Comparison of ENCODE assay signal across 8 mouse cellular contexts in genomic region chr8:111538194-111538593, GRCm38 (mm10). TPM values are rescaled to one million over a fixed set of nuclear protein-coding genes. Genes with fewer than 3 reads are reported as not detected.
DNase-seq lines count a peak whose midpoint lies in the region; ATAC-seq and TF ChIP-seq lines count a peak whose summit lies in the region.

No protein-coding gene starts in this region.

- TF ChIP-seq POLR2A in testis, adult 2 months (IDR thresholded peaks at IDR 0.05; ENCODE audit: control insufficient read depth, low read depth, low read length), result no peak
- TF ChIP-seq POLR2A in cortical plate, adult 2 months (IDR thresholded peaks at IDR 0.05; ENCODE audit: extremely low read depth, insufficient read depth, low read length), result no peak

- H3K27me3 ChIP-seq in testis, adult 2 months (ENCODE audit: control insufficient read depth, insufficient read depth, low read length), result no peaks in the 10 kb centered on the region
- no peaks in the 10 kb centered on the region for H3K27me3 ChIP-seq in limb, embryonic 12.5 days
- H3K27me3 ChIP-seq in midbrain, embryonic 16.5 days (ENCODE audit: control insufficient read depth, insufficient read depth, low read depth, low read length), result no peaks in the 10 kb centered on the region

- no peak for DNase-seq in testis, postnatal 14 days (ENCODE audit: low spot score)
- peak; percentile 29 to 47 for DNase-seq in heart, postnatal 14 days
- DNase-seq in embryo, embryonic 11 days, result no peak
- DNase-seq in spleen, adult 12 weeks (ENCODE audit: low spot score), result no peak

- intact Hi-C loops in heart, postnatal 14 days (cut with DNase I), result loop anchor here (10.0 kb wide), 1 partner anchor 193 kb away; no protein-coding TSS in a partner anchor

- H3K36me3 ChIP-seq in testis, adult 2 months (ENCODE audit: control insufficient read depth, insufficient read depth, low read length), result no peaks in the 10 kb centered on the region
- H3K36me3 ChIP-seq in limb, embryonic 12.5 days, result peaks cover 19% of the 10 kb centered on the region; the same call in 1 of the 2 replicates
- no peaks in the 10 kb centered on the region for H3K36me3 ChIP-seq in midbrain, embryonic 16.5 days (ENCODE audit: control insufficient read depth, insufficient read depth, low read length)

- H3K9ac ChIP-seq in limb, embryonic 12.5 days (replicated peaks), result peak overlapping the region; percentile 96
- H3K9ac ChIP-seq in midbrain, embryonic 16.5 days (ENCODE audit: low read depth, low read length), result peak overlapping the region; percentile 97

- peak overlapping the region; percentile 63 for H3K27ac ChIP-seq in testis, adult 2 months (ENCODE audit: control insufficient read depth, insufficient read depth, low read depth, low read length)
- peak overlapping the region; percentile 85 for H3K27ac ChIP-seq in cortical plate, adult 2 months (ENCODE audit: insufficient read depth, low read length)
- H3K27ac ChIP-seq in limb, embryonic 12.5 days, result no peak overlapping the region
- peak overlapping the region; percentile 96 for H3K27ac ChIP-seq in midbrain, embryonic 16.5 days (ENCODE audit: low read length)

- peak overlapping the region; percentile 99 for H3K4me3 ChIP-seq in testis, adult 2 months (ENCODE audit: control insufficient read depth, low read depth, low read length)
- H3K4me3 ChIP-seq in cortical plate, adult 2 months (ENCODE audit: insufficient read depth, low read length), result peak overlapping the region; percentile 96
- H3K4me3 ChIP-seq in limb, embryonic 12.5 days (replicated peaks), result peak overlapping the region; percentile 100
- H3K4me3 ChIP-seq in midbrain, embryonic 16.5 days (ENCODE audit: low read depth, low read length), result peak overlapping the region; percentile 99

- H3K4me1 ChIP-seq in testis, adult 2 months (ENCODE audit: control insufficient read depth, insufficient read depth, low read length), result peaks cover 7% of the 10 kb centered on the region
- H3K4me1 ChIP-seq in cortical plate, adult 2 months (ENCODE audit: control insufficient read depth, insufficient read depth, low read length), result peaks cover 1% of the 10 kb centered on the region; the same call in 1 of the 2 replicates
- H3K4me1 ChIP-seq in limb, embryonic 12.5 days (replicated peaks), result peaks cover 31% of the 10 kb centered on the region
- H3K4me1 ChIP-seq in midbrain, embryonic 16.5 days (ENCODE audit: control insufficient read depth, insufficient read depth, low read length), result peaks cover 41% of the 10 kb centered on the region

- no peak for ATAC-seq in limb, embryonic 12.5 days (ENCODE audit: insufficient number of reproducible peaks, insufficient read depth, low FRiP score, low TSS enrichment, low read depth)
- ATAC-seq in midbrain, embryonic 16.5 days, result no peak

- H3K4me2 ChIP-seq in limb, embryonic 12.5 days, result peak overlapping the region; percentile 87
- H3K4me2 ChIP-seq in midbrain, embryonic 16.5 days (ENCODE audit: low read length), result peak overlapping the region; percentile 92

- no peak for TF ChIP-seq CTCF in testis, adult 2 months (IDR thresholded peaks at IDR 0.05; ENCODE audit: control insufficient read depth, insufficient read depth, insufficient replicate concordance, low read depth, low read length)
- no peak for TF ChIP-seq CTCF in cortical plate, adult 2 months (IDR thresholded peaks at IDR 0.05; ENCODE audit: extremely low read depth, insufficient read depth, low read length)

- 22% methylated on average over 2 of the region's 2 CpGs for WGBS in limb, embryonic 12.5 days
- WGBS in midbrain, embryonic 16.5 days, result 0% methylated on average over 2 of the region's 2 CpGs

- H3K9me3 ChIP-seq in limb, embryonic 12.5 days, result no peaks in the 10 kb centered on the region
- no peaks in the 10 kb centered on the region for H3K9me3 ChIP-seq in midbrain, embryonic 16.5 days (replicated peaks; ENCODE audit: control insufficient read depth, low read length, poor library complexity, severe bottlenecking)

RNA-seq across cellular contexts. Expression of gene Znrf1, which starts 2.3 kb away (rescaled TPM):
- polyA plus RNA-seq in testis, adult 2 months (2012; rRNA removed), result 95.0 and 99.3 TPM in 2 replicates
- polyA plus RNA-seq in cortical plate, adult 2 months (2012; rRNA removed), result 165 and 166 TPM in 2 replicates
- 10 to 100 TPM; 62.6 to 72.6 TPM for total RNA-seq in heart, postnatal 14 days (2021)
- polyA plus RNA-seq in limb, embryonic 12.5 days (2016; fragmentation: Nextera tagmentation; extraction: Ambion mirVana), result 69.4 and 76.7 TPM in 2 replicates
- polyA plus RNA-seq in midbrain, embryonic 16.5 days (2015; fragmentation: Nextera tagmentation; extraction: Ambion mirVana), result 73.2 and 73.4 TPM in 2 replicates

RNA-seq across cellular contexts. Expression of gene Wdr59, which starts 16.3 kb away (rescaled TPM):
- 5.4 and 5.8 TPM in 2 replicates for polyA plus RNA-seq in testis, adult 2 months (2012; rRNA removed)
- polyA plus RNA-seq in cortical plate, adult 2 months (2012; rRNA removed), result 14.6 and 15.2 TPM in 2 replicates
- 10 to 100 TPM in 1 of 2 experiments, 1 to 10 TPM in 1; 7.8 to 10.3 TPM for total RNA-seq in heart, postnatal 14 days (2021)
- 7.9 and 8.0 TPM in 2 replicates for polyA plus RNA-seq in limb, embryonic 12.5 days (2016; fragmentation: Nextera tagmentation; extraction: Ambion mirVana)
- polyA plus RNA-seq in midbrain, embryonic 16.5 days (2015; fragmentation: Nextera tagmentation; extraction: Ambion mirVana), result 8.0 and 9.1 TPM in 2 replicates

Comparison
In these comparisons a context has a peak if more than half of its experiments do, and no peak if none do; other contexts are left out.
1. DNase-seq: peak in heart, postnatal 14 days (2 of 2); none in testis, postnatal 14 days (single experiment), embryo, embryonic 11 days (single experiment) and spleen, adult 12 weeks (single experiment).
2. Peak in every context shown above with its lines, with median percentiles within 50 percentile points of each other: H3K4me3 ChIP-seq.